Mouse (Mus musculus): ENCODE measurements around the gene Gpt2. TPM values are rescaled to one million over a fixed set of nuclear protein-coding genes. Genes with fewer than 3 reads are reported as not detected.

The Gpt2 gene
- polyA plus RNA-seq, 1 experiment = 51.5 TPM

GRCm38 (mm10) chr8:85481900-85482299 lies 10.5 kb upstream of the Gpt2 start:
- Histone ChIP-seq H3K27me3 (replicated peaks; ENCODE audit: control insufficient read depth, insufficient read depth, low read length) (no peaks in the 10 kb centered on the region), H3K27ac (ENCODE audit: insufficient read depth, low read depth, low read length) (no peak overlapping the region), H3K4me1 (ENCODE audit: control insufficient read depth, insufficient read depth, low read length) (peaks cover 23% of the 10 kb centered on the region), H3K4me3 (ENCODE audit: insufficient read depth, low read depth, low read length) (no peak overlapping the region), H3K36me3 (ENCODE audit: control insufficient read depth, insufficient read depth, low read length) (no peaks in the 10 kb centered on the region)
- peak; percentile 35 for DNase-seq
- TF ChIP-seq POLR2A (IDR thresholded peaks at IDR 0.05; ENCODE audit: low read depth, low read length) (no peak), CTCF (conservative IDR thresholded peaks at IDR 0.05; ENCODE audit: insufficient read depth, insufficient read length, low read depth, low read length) (no peak)
- 35% methylated on average over 10 of the region's 10 CpGs for WGBS

- peaks cover 18% of the 10 kb centered on the region for H3K4me1 ChIP-seq (ENCODE audit: control insufficient read depth, insufficient read depth, low read length)
- WGBS = 54% methylated on average over 6 of the region's 6 CpGs
- TF ChIP-seq CTCF (conservative IDR thresholded peaks at IDR 0.05; ENCODE audit: insufficient read depth, insufficient read length, low read depth, low read length) = no peak
- no peak for TF ChIP-seq POLR2A (IDR thresholded peaks at IDR 0.05; ENCODE audit: low read depth, low read length)
- no peaks in the 10 kb centered on the region for H3K27me3 ChIP-seq (replicated peaks; ENCODE audit: control insufficient read depth, insufficient read depth, low read length)
- no peaks in the 10 kb centered on the region for H3K36me3 ChIP-seq (ENCODE audit: control insufficient read depth, insufficient read depth, low read length)
- no peak overlapping the region for H3K27ac ChIP-seq (ENCODE audit: insufficient read depth, low read depth, low read length)
- DNase-seq = peak; percentile 37
- H3K4me3 ChIP-seq (ENCODE audit: insufficient read depth, low read depth, low read length) = no peak overlapping the region
Observed at GRCm38 (mm10) chr8:85482427-85482826, 9.9 kb upstream of the Gpt2 start.

- Histone ChIP-seq H3K4me1 (ENCODE audit: control insufficient read depth, insufficient read depth, low read length) (no peaks in the 10 kb centered on the region), H3K36me3 (ENCODE audit: control insufficient read depth, insufficient read depth, low read length) (no peaks in the 10 kb centered on the region), H3K27ac (ENCODE audit: insufficient read depth, low read depth, low read length) (no peak overlapping the region), H3K27me3 (replicated peaks; ENCODE audit: control insufficient read depth, insufficient read depth, low read length) (no peaks in the 10 kb centered on the region), H3K4me3 (ENCODE audit: insufficient read depth, low read depth, low read length) (no peak overlapping the region)
- DNase-seq = no peak
- 64% methylated on average over 20 of the region's 20 CpGs for WGBS
- TF ChIP-seq CTCF (conservative IDR thresholded peaks at IDR 0.05; ENCODE audit: insufficient read depth, insufficient read length, low read depth, low read length) (no peak), POLR2A (IDR thresholded peaks at IDR 0.05; ENCODE audit: low read depth, low read length) (no peak)
Observed at GRCm38 (mm10) chr8:85487906-85488620, 4.3 kb upstream of the Gpt2 start.

GRCm38 (mm10) chr8:85488631-85489030 lies 3.7 kb upstream of the Gpt2 start:
- DNase-seq = peak; percentile 10
- TF ChIP-seq CTCF (conservative IDR thresholded peaks at IDR 0.05; ENCODE audit: insufficient read depth, insufficient read length, low read depth, low read length) (no peak), POLR2A (IDR thresholded peaks at IDR 0.05; ENCODE audit: low read depth, low read length) (no peak)
- H3K36me3 ChIP-seq (ENCODE audit: control insufficient read depth, insufficient read depth, low read length) = no peaks in the 10 kb centered on the region

GRCm38 (mm10) chr8:85489546-85489945 lies 2.8 kb upstream of the Gpt2 start:
- H3K27ac ChIP-seq (ENCODE audit: insufficient read depth, low read depth, low read length) = no peak overlapping the region
- peak; percentile 22; the same call in 1 of the 2 replicates for TF ChIP-seq CTCF (conservative IDR thresholded peaks at IDR 0.05; ENCODE audit: insufficient read depth, insufficient read length, low read depth, low read length)
- no peak for TF ChIP-seq POLR2A (IDR thresholded peaks at IDR 0.05; ENCODE audit: low read depth, low read length)
- H3K4me1 ChIP-seq (ENCODE audit: control insufficient read depth, insufficient read depth, low read length) = peaks cover 4% of the 10 kb centered on the region; the same call in 1 of the 2 replicates
- no peaks in the 10 kb centered on the region for H3K27me3 ChIP-seq (replicated peaks; ENCODE audit: control insufficient read depth, insufficient read depth, low read length)
- DNase-seq = no peak
- H3K36me3 ChIP-seq (ENCODE audit: control insufficient read depth, insufficient read depth, low read length) = no peaks in the 10 kb centered on the region
- H3K4me3 ChIP-seq (ENCODE audit: insufficient read depth, low read depth, low read length) = no peak overlapping the region
- 98% methylated on average over 8 of the region's 8 CpGs for WGBS

More at GRCm38 (mm10) chr8:85488631-85489030, 3.7 kb upstream of the Gpt2 start:
- Histone ChIP-seq H3K27me3 (replicated peaks; ENCODE audit: control insufficient read depth, insufficient read depth, low read length) (no peaks in the 10 kb centered on the region), H3K4me1 (ENCODE audit: control insufficient read depth, insufficient read depth, low read length) (peaks cover 1% of the 10 kb centered on the region; the same call in 1 of the 2 replicates), H3K27ac (ENCODE audit: insufficient read depth, low read depth, low read length) (no peak overlapping the region), H3K4me3 (ENCODE audit: insufficient read depth, low read depth, low read length) (no peak overlapping the region)

- Histone ChIP-seq H3K4me3 (ENCODE audit: insufficient read depth, low read depth, low read length) (peak overlapping the region; percentile 99), H3K27ac (ENCODE audit: insufficient read depth, low read depth, low read length) (no peak overlapping the region), H3K4me1 (ENCODE audit: control insufficient read depth, insufficient read depth, low read length) (peaks cover 4% of the 10 kb centered on the region; the same call in 1 of the 2 replicates), H3K27me3 (replicated peaks; ENCODE audit: control insufficient read depth, insufficient read depth, low read length) (no peaks in the 10 kb centered on the region), H3K36me3 (ENCODE audit: control insufficient read depth, insufficient read depth, low read length) (no peaks in the 10 kb centered on the region)
- WGBS = 7% methylated on average over 48 of the region's 49 CpGs
- peak; percentile 51 for DNase-seq
- TF ChIP-seq CTCF (conservative IDR thresholded peaks at IDR 0.05; ENCODE audit: insufficient read depth, insufficient read length, low read depth, low read length) = no peak; the same call in 1 of the 2 replicates
- no peak for TF ChIP-seq POLR2A (IDR thresholded peaks at IDR 0.05; ENCODE audit: low read depth, low read length)
Observed at GRCm38 (mm10) chr8:85492940-85493931, 860 bp downstream of the Gpt2 start.
